Mouse (Mus musculus) hindbrain, embryonic 15.5 days (tissue): ENCODE results near the gene Samhd1. TPM values are rescaled to one million over a fixed set of nuclear protein-coding genes. Genes with fewer than 3 reads are reported as not detected.
A peak's percentile ranks its signal among the peaks of the same experiment; 100 is the strongest.

Experiments
- ATAC-seq: fragments of 200-750 bp; cut with Nextera tagmentation; 2 replicates; pipeline ENCODE4 v1.8.0; 2017; ENCODE audit warnings: low read depth, moderate number of reproducible peaks, moderate TSS enrichment; ENCODE audit not compliant: low FRiP score
- H3K27ac ChIP-seq: fragments of 300-500 bp; sonication (generic); replicated peaks from 2 replicates; pipeline ENCODE4 v1.5.1; 2015; ENCODE audit warnings: mild to moderate bottlenecking, inconsistent platforms
- H3K27me3 ChIP-seq: fragments of 300-500 bp; sonication (generic); 2 replicates; pipeline ENCODE4 v1.6.1; 2015; ENCODE audit warnings: control low read depth, inconsistent platforms
- H3K36me3 ChIP-seq: fragments of 300-500 bp; sonication (generic); 2 replicates; pipeline ENCODE4 v1.6.1; 2015; ENCODE audit warnings: control low read depth, inconsistent platforms
- H3K4me1 ChIP-seq: fragments of 300-500 bp; sonication (generic); replicated peaks from 2 replicates; pipeline ENCODE4 v1.6.1; 2015; ENCODE audit warnings: control low read depth, inconsistent platforms
- H3K4me2 ChIP-seq: fragments of 300-500 bp; sonication (generic); 2 replicates; pipeline ENCODE4 v1.6.1; 2015; ENCODE audit warnings: moderate library complexity, mild to moderate bottlenecking, inconsistent platforms
- H3K4me3 ChIP-seq: fragments of 300-500 bp; sonication (generic); 2 replicates; pipeline ENCODE4 v1.5.1; 2015; ENCODE audit warnings: mild to moderate bottlenecking, inconsistent platforms
- H3K9ac ChIP-seq: fragments of 300-500 bp; sonication (generic); 2 replicates; pipeline ENCODE4 v1.6.1; 2015; ENCODE audit warnings: inconsistent platforms
- H3K9me3 ChIP-seq: fragments of 300-500 bp; sonication (generic); 2 replicates; pipeline ENCODE4 v1.6.1; 2016; ENCODE audit warnings: control low read depth, inconsistent platforms
- WGBS: fragments of 180-500 bp; shearing (Covaris S2); methylation state at CpG from one replicate; pipeline ENCODE4 v1.1.7; 2015; 5-methylcytosine and 5-hydroxymethylcytosine counted together
- polyA plus RNA-seq: library from polyadenylated mRNA; unstranded; fragments of >200 nt; fragmentation: Nextera tagmentation; extraction: Ambion mirVana; gene quantifications from 2 replicates; pipeline ENCODE4 v1.2.1, GENCODE M21; 2015

Samhd1 gene
- polyA plus RNA-seq, 1 experiment from 2014 or later: 9.7 TPM

- Histone ChIP-seq H3K36me3 (no peaks in the 10 kb centered on the region), H3K9ac (no peak within 1 kb of the TSS), H3K4me2 (no peak within 1 kb of the TSS), H3K4me1 (peaks cover 9% of the 10 kb centered on the region), H3K4me3 (no peak within 1 kb of the TSS), H3K27me3 (no peaks in the 10 kb centered on the region), H3K9me3 (no peaks in the 10 kb centered on the region), H3K27ac (no peak within 1 kb of the TSS)
- no peak for ATAC-seq
- WGBS: 88% methylated on average over 8 of the region's 8 CpGs
Measured at GRCm38 (mm10) chr2:157086796-157087195, 48.3 kb downstream of the Samhd1 start, which contains the start of gene Tldc2. Tldc2 (plus strand) TSS chr2:157087055.

- Histone ChIP-seq H3K27ac (no peak overlapping the region), H3K9ac (no peak overlapping the region), H3K4me3 (no peak overlapping the region), H3K4me2 (no peak overlapping the region), H3K4me1 (peaks cover 6% of the 10 kb centered on the region), H3K27me3 (no peaks in the 10 kb centered on the region), H3K9me3 (no peaks in the 10 kb centered on the region), H3K36me3 (no peaks in the 10 kb centered on the region)
- no peak for ATAC-seq
- 82% methylated on average over 7 of the region's 7 CpGs for WGBS
Measured at GRCm38 (mm10) chr2:157084831-157085585, 50.1 kb downstream of the Samhd1 start.

GRCm38 (mm10) chr2:157081960-157082359 is 53.1 kb downstream of the Samhd1 start:
- H3K36me3 ChIP-seq: no peaks in the 10 kb centered on the region
- H3K27me3 ChIP-seq: no peaks in the 10 kb centered on the region
- WGBS: 30% methylated on average over 7 of the region's 7 CpGs
- no peak overlapping the region for H3K9ac ChIP-seq
- no peak overlapping the region for H3K4me3 ChIP-seq
- no peak overlapping the region for H3K27ac ChIP-seq
- H3K4me1 ChIP-seq: peaks cover 20% of the 10 kb centered on the region
- H3K9me3 ChIP-seq: no peaks in the 10 kb centered on the region
- no peak overlapping the region for H3K4me2 ChIP-seq
- no peak for ATAC-seq

GRCm38 (mm10) chr2:157081331-157081730 is 53.7 kb downstream of the Samhd1 start:
- no peaks in the 10 kb centered on the region for H3K27me3 ChIP-seq
- no peak overlapping the region for H3K9ac ChIP-seq
- H3K4me2 ChIP-seq: no peak overlapping the region
- 96% methylated on average over 8 of the region's 8 CpGs for WGBS
- H3K9me3 ChIP-seq: no peaks in the 10 kb centered on the region
- ATAC-seq: no peak
- no peak overlapping the region for H3K4me3 ChIP-seq
- no peaks in the 10 kb centered on the region for H3K36me3 ChIP-seq
- no peak overlapping the region for H3K27ac ChIP-seq
- H3K4me1 ChIP-seq: peaks cover 26% of the 10 kb centered on the region

- Histone ChIP-seq H3K27ac (peak overlapping the region; percentile 99), H3K4me1 (peaks cover 42% of the 10 kb centered on the region), H3K9ac (peak overlapping the region; percentile 99), H3K9me3 (no peaks in the 10 kb centered on the region), H3K36me3 (no peaks in the 10 kb centered on the region), H3K27me3 (no peaks in the 10 kb centered on the region), H3K4me2 (peak overlapping the region; percentile 87), H3K4me3 (peak overlapping the region; percentile 97)
- WGBS: 6% methylated on average over 16 of the region's 16 CpGs
- ATAC-seq: no peak; the same call in 1 of the 2 replicates
Measured at GRCm38 (mm10) chr2:157079701-157080180, 55.3 kb downstream of the Samhd1 start.

- H3K36me3 ChIP-seq: no peaks in the 10 kb centered on the region
- H3K4me3 ChIP-seq: peak within 1 kb of the TSS; percentile 97
- no peaks in the 10 kb centered on the region for H3K27me3 ChIP-seq
- peak within 1 kb of the TSS; percentile 87 for H3K4me2 ChIP-seq
- under 1% methylated on average over 102 of the region's 136 CpGs for WGBS
- peaks cover 49% of the 10 kb centered on the region for H3K4me1 ChIP-seq
- no peaks in the 10 kb centered on the region for H3K9me3 ChIP-seq
- peak within 1 kb of the TSS; percentile 99 for H3K27ac ChIP-seq
- peak within 1 kb of the TSS; percentile 99 for H3K9ac ChIP-seq
- ATAC-seq: peak; percentile 90
Measured at GRCm38 (mm10) chr2:157078793-157079700, 56.0 kb downstream of the Samhd1 start, which contains the start of gene Soga1. Soga1 (minus strand) TSS chr2:157079254.

GRCm38 (mm10) chr2:157078059-157078792 is 56.8 kb downstream of the Samhd1 start:
- peak; percentile 1; the same call in 1 of the 2 replicates for ATAC-seq
- Histone ChIP-seq H3K9me3 (no peaks in the 10 kb centered on the region), H3K4me2 (peak overlapping the region; percentile 87), H3K36me3 (0 out of 2 replicates have a peak, but pooled peaks cover 1% of the 10 kb centered on the region), H3K9ac (peak overlapping the region; percentile 99), H3K4me3 (peak overlapping the region; percentile 97), H3K4me1 (peaks cover 57% of the 10 kb centered on the region), H3K27ac (peak overlapping the region; percentile 99), H3K27me3 (no peaks in the 10 kb centered on the region)
- whole genome bisulfite sequencing: under 1% methylated on average over 66 of the region's 79 CpGs

GRCm38 (mm10) chr2:157077641-157078058 is 57.4 kb downstream of the Samhd1 start:
- Histone ChIP-seq H3K9ac (peak overlapping the region; percentile 99), H3K36me3 (0 out of 2 replicates have a peak, but pooled peaks cover 4% of the 10 kb centered on the region), H3K4me2 (peak overlapping the region; percentile 87), H3K4me1 (peaks cover 63% of the 10 kb centered on the region), H3K4me3 (peak overlapping the region; percentile 97), H3K27ac (peak overlapping the region; percentile 99), H3K9me3 (no peaks in the 10 kb centered on the region), H3K27me3 (no peaks in the 10 kb centered on the region)
- WGBS: 2% methylated on average over 15 of the region's 15 CpGs
- no peak for ATAC-seq

- peaks cover 64% of the 10 kb centered on the region for H3K4me1 ChIP-seq
- peak overlapping the region; percentile 87 for H3K4me2 ChIP-seq
- no peaks in the 10 kb centered on the region for H3K9me3 ChIP-seq
- H3K27me3 ChIP-seq: no peaks in the 10 kb centered on the region
- peak overlapping the region; percentile 99 for H3K9ac ChIP-seq
- 2% methylated on average over 5 of the region's 5 CpGs for WGBS
- H3K36me3 ChIP-seq: 0 out of 2 replicates have a peak, but pooled peaks cover 4% of the 10 kb centered on the region
- peak overlapping the region; percentile 97 for H3K4me3 ChIP-seq
- peak overlapping the region; percentile 99 for H3K27ac ChIP-seq
- ATAC-seq: no peak
Measured at GRCm38 (mm10) chr2:157077160-157077559, 57.9 kb downstream of the Samhd1 start.

GRCm38 (mm10) chr2:157076585-157076984 is 58.5 kb downstream of the Samhd1 start:
- 78% methylated on average over 7 of the region's 7 CpGs for WGBS
- H3K4me2 ChIP-seq: peak overlapping the region; percentile 87
- peaks cover 69% of the 10 kb centered on the region for H3K4me1 ChIP-seq
- H3K9ac ChIP-seq: peak overlapping the region; percentile 99
- H3K27me3 ChIP-seq: no peaks in the 10 kb centered on the region
- H3K27ac ChIP-seq: 0 out of 2 replicates have a peak overlapping the region, but pooled peaks have one; percentile 99
- no peaks in the 10 kb centered on the region for H3K9me3 ChIP-seq
- ATAC-seq: no peak
- 0 out of 2 replicates have a peak, but pooled peaks cover 4% of the 10 kb centered on the region for H3K36me3 ChIP-seq
- H3K4me3 ChIP-seq: peak overlapping the region; percentile 97

- WGBS: 43% methylated on average over 3 of the region's 3 CpGs
- peak overlapping the region; percentile 15 for H3K9ac ChIP-seq
- H3K27ac ChIP-seq: peak overlapping the region; percentile 41
- 0 out of 2 replicates have a peak, but pooled peaks cover 4% of the 10 kb centered on the region for H3K36me3 ChIP-seq
- H3K4me2 ChIP-seq: peak overlapping the region; percentile 87
- H3K4me3 ChIP-seq: peak overlapping the region; percentile 97
- H3K4me1 ChIP-seq: peaks cover 78% of the 10 kb centered on the region
- no peaks in the 10 kb centered on the region for H3K27me3 ChIP-seq
- H3K9me3 ChIP-seq: no peaks in the 10 kb centered on the region
- no peak for ATAC-seq
Measured at GRCm38 (mm10) chr2:157075685-157076084, 59.4 kb downstream of the Samhd1 start.
